Mouse (Mus musculus) MEL (cell line): Measurements from ENCODE around the gene Notch4.

Experiments used
- CHD2 ChIP-seq: IDR thresholded peaks from 2 replicates; pipeline ENCODE4 v1.6.1; 2011; ENCODE audit warnings: low read length, improper control_type of control experiment
- CTCF ChIP-seq, 3 experiments: IDR thresholded peaks in 2 of 3; conservative IDR thresholded peaks in 1 of 3; 2 replicates each; pipeline ENCODE4 v1.5.1; 2011 to 2012; ENCODE audit warnings: low read length in 3 of 3, low read depth in 2 of 3, mild to moderate bottlenecking in 2 of 3, improper control_type of control experiment in 1 of 3, inconsistent platforms in 1 of 3, mixed read lengths in 1 of 3, moderate library complexity in 1 of 3; ENCODE audit not compliant: control insufficient read depth in 1 of 3, insufficient read depth in 1 of 3, poor library complexity in 1 of 3, severe bottlenecking in 1 of 3
- ELF1 ChIP-seq: IDR thresholded peaks from 2 replicates; pipeline ENCODE4 v1.6.1; 2014; ENCODE audit warnings: low read depth, mild to moderate bottlenecking, inconsistent platforms, low read length, improper control_type of control experiment, moderate library complexity
- EP300 ChIP-seq, 2 experiments: IDR thresholded peaks; 2 replicates each; pipeline ENCODE4 v1.6.1; 2011; ENCODE audit warnings: improper control_type of control experiment in 2 of 2, low read length in 2 of 2, low read depth in 1 of 2, mild to moderate bottlenecking in 1 of 2
- KAT2A ChIP-seq: conservative IDR thresholded peaks from 2 replicates; pipeline ENCODE4 v1.6.1; 2012; ENCODE audit warnings: low read depth, low read length, improper control_type of control experiment, inconsistent platforms
- MAX ChIP-seq: IDR thresholded peaks from 2 replicates; pipeline ENCODE4 v1.6.1; 2011; ENCODE audit warnings: low read length, improper control_type of control experiment
- NELFE ChIP-seq: IDR thresholded peaks from 2 replicates; pipeline ENCODE4 v1.6.1; 2011; ENCODE audit warnings: low read depth, low read length, improper control_type of control experiment
- POLR2A ChIP-seq, 2 experiments: IDR thresholded peaks; 2 replicates each; pipeline ENCODE4 v1.6.1; 2011 to 2012; ENCODE audit warnings: low read length in 2 of 2, mild to moderate bottlenecking in 2 of 2, control low read depth in 1 of 2, improper control_type of control experiment in 1 of 2, low read depth in 1 of 2, moderate library complexity in 1 of 2; ENCODE audit not compliant: control insufficient read depth in 1 of 2, insufficient read depth in 1 of 2, poor library complexity in 1 of 2
- SIN3A ChIP-seq: IDR thresholded peaks from 2 replicates; pipeline ENCODE4 v1.6.1; 2012; ENCODE audit warnings: low read length, improper control_type of control experiment, inconsistent platforms
- UBTF ChIP-seq: IDR thresholded peaks from 2 replicates; pipeline ENCODE4 v1.6.1; 2012; ENCODE audit warnings: low read depth, mild to moderate bottlenecking, inconsistent platforms, low read length, improper control_type of control experiment, moderate library complexity, borderline replicate concordance; ENCODE audit not compliant: insufficient read depth
- USF1 ChIP-seq: IDR thresholded peaks from 2 replicates; pipeline ENCODE4 v1.6.1; 2014; ENCODE audit warnings: low read depth, mild to moderate bottlenecking, inconsistent platforms, low read length, improper control_type of control experiment, moderate library complexity

DNA sequence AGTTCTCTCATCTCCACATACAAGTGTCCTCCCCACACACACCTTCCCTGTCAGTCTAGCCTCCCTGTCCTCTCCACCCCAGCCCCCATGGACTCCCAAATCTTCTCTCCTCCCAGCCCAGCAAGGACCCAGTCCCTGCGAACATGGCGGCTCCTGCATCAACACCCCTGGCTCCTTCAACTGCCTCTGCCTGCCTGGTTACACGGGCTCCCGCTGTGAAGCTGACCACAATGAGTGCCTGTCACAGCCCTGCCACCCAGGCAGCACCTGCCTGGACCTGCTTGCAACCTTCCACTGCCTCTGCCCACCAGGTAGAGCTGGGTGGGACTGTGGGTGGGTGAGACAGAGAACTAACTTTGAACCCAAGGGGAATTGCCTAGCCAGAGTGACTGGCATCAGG is 5.9 kb downstream of the Notch4 start:
- TF ChIP-seq POLR2A (IDR thresholded peaks at IDR 0.05; ENCODE audit: control insufficient read depth in 1 of 2, insufficient read depth in 1 of 2, low read depth in 1 of 2, low read length in 2 of 2, poor library complexity in 1 of 2) (no peak), KAT2A (no peak), NELFE (no peak), EP300 (IDR thresholded peaks at IDR 0.05; ENCODE audit: low read depth in 1 of 2, low read length in 2 of 2) (no peak), MAX (no peak), UBTF (no peak), CTCF (IDR thresholded peaks at IDR 0.05 in 2 of 3, conservative IDR thresholded peaks at IDR 0.05 in 1 of 3; ENCODE audit: control insufficient read depth in 1 of 3, insufficient read depth in 1 of 3, low read depth in 2 of 3, low read length in 3 of 3, poor library complexity in 1 of 3, severe bottlenecking in 1 of 3) (no peak), SIN3A (no peak), ELF1 (no peak), USF1 (no peak), CHD2 (no peak)
